Mouse (Mus musculus) yolk sac, embryonic 10.5 days (tissue): ENCODE results near the gene Gpx4.
"Not testable (repeated sequence)": the region's sequence is repeated elsewhere in the genome, so short reads cannot be mapped to it uniquely, and the experiment has no call there.

ENCODE experiments used
- DNase-seq: peaks from one replicate; pipeline ENCODE4 v3.0.0-alpha.2; 2017; ENCODE audit warnings: low spot score

The Gpx4 gene

DNA sequence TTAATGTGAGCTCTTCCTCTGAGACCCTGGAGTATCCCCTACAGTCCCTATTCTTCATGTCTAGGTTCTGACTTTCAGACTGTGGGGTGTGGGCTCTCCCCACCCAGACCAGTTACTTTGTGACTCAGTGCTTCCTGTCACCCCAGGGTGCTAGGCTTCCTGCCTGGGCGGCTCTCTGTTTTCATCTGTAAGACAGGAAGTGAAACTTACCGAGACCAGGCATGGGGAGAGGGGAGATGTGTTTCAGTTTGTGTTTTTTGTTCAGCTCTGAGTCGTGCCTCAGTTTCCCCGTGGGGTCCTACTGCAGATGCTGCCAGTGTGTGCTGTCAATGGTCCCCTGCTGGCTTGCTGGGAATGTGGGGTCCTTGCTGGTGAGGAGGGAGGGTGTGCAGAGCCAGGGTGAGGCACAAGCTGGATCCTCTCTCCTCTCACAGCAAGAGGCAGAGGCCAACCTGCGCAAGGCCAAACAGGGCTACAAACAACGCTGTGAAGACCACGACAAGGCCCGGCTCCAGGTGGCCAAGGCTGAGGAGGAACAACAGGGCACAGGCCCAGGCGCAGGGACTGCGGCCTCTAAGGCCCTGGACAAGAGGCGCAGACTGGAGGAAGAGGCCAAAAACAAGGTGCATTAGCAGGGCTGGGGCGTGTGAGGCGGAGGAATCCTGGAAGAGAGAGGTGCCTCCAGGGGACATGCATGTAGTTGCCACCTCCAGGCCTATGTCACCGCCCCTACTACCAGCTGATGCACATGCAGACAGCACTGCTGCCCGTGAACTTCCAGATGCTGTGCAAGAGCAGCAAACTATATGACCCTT is 22.5 kb upstream of the Gpx4 start:
- no peak for DNase-seq

DNA sequence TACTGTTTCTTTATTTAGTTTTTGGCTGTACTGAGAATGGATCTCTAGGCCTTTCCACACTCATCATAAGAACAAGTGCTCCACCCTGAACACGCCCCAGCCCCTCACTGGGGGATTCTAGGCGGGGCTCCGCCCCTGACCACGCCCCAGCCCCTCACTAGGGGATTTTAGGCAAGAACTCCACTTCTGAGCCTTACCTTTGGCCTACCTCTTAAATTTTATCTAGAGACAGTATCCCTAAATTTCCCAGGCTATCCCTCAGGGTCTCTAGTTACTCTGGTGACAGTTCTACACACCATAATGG is 22.0 kb upstream of the Gpx4 start:
- no peak for DNase-seq

DNA sequence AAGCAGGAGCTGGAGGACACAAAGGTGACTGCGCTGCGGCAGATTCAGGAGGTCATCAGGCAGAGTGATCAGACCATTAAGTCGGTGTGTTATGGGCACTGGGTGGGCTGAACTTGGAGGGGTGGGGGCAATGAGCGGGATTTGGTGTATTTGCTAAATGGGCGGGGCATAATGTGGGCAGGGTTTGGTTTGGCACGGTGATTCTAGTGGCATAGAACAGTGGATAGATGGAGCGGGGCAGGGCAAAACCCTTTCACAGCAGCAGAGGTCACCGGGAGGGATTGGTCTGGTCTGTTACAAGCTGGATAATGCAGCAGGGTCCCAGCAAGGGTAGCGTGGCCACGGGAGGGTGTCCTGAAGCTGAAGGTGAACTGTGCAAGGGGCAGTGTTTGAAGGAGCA is 21.5 kb upstream of the Gpx4 start:
- no peak for DNase-seq

DNA sequence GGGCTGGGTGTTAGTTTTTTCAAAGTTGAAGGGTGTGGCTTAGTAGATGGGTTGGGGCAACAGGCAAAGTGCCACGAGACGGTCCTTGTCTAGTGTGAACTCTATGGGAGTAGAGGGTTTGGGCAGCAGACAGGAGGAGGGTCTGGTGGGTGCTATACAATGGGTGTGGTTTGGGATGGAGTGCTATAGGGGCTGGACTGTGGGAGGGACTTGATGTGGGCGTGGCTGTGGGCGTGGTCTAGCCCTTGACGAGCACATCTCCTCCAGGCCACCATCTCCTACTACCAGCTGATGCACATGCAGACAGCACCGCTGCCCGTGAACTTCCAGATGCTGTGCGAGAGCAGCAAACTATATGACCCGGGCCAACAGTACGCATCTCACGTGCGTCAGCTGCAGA is 21.1 kb upstream of the Gpx4 start:
- DNase-seq, result no peak

DNA sequence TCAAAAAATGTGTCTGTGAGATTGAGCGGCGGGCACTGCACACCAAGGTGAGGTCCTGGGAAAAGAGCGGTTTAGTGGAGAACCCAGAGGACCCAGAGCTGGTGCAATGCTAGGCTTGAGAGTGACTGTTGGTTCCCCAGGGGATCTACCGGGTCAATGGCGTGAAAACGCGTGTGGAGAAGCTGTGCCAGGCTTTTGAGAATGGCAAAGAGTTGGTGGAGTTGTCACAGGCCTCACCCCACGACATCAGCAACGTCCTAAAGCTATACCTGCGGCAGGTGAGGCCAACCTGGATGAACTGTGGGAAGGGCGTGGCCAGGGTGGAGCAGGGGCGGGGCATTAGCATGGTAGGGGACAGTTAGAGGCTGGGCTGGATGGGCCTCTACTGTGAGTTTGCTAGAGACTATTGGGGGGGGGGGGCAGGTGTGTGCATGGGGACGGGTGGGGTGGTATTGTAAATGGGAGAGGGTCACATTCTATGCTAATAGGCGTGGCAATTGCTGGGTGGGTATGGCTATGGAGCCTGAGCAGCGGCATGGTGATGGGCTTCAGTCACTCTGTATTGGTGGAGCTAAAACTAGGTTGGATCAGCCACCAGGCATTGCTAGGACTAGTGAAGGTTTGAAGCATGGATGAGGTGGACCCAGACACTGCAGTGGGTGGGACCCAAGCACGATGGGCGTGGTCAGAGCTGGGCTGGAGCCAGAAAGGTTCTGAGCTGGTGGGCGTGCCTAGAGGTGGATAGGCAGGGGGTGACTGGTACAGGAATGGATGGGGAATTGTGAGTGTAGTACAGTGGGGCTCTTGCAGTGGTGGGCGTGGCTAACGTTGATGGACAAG is 19.1 kb upstream of the Gpx4 start:
- no peak for DNase-seq

DNA sequence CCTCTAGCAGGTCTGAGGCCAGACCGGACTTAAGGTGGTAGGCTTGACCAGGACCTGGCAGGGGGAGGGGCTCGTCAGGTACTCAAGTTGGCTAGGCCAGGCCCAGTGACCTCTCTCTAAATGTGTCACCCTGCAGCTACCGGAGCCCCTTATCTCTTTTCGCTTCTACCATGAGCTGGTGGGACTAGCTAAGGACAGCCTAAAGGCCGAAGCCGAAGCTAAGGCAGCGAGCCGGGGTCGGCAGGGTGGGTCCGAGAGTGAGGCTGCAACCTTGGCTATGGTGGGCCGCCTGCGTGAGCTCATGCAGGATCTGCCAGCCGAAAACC is 18.5 kb upstream of the Gpx4 start:
- DNase-seq, result no peak

DNA sequence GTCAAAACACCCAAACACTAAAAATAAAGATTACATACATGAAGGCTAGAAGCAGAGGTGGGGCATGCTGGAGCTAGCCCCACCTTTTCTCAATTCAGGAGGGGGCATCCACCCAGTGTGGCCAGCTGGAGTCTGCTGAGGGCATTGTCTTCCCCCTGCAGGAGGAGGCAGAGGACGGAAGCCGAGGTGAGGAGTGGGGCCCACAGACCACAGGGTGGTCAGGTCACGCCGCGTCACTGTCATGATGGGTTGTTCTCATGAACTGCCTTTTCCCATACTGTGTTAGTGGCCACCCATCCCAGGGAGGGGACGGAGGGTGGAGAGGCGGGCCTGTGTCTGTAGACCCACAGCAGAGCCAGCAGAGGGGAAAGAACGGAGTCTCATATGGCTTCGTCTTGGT is 16.8 kb upstream of the Gpx4 start:
- DNase-seq, result no peak

DNA sequence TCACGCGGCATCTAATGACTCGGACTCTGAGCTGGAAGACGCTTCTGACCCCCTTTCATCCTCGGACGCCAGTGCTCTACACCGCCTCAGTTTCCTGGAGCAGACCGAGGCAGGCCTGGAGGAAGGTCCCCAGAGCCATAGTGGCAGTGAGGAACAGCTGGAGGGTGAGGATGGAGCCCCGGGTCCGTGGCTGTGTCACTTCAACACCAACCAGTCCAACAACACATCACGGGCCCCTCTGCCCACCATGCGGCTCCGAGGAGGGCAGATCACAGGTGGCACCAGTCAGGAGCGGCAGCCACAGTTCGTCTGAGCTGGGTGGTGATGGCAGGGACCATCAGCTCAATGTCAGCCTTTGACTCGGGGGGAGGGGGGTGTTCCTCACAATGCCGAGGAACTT is 16.2 kb upstream of the Gpx4 start:
- no peak for DNase-seq

DNA sequence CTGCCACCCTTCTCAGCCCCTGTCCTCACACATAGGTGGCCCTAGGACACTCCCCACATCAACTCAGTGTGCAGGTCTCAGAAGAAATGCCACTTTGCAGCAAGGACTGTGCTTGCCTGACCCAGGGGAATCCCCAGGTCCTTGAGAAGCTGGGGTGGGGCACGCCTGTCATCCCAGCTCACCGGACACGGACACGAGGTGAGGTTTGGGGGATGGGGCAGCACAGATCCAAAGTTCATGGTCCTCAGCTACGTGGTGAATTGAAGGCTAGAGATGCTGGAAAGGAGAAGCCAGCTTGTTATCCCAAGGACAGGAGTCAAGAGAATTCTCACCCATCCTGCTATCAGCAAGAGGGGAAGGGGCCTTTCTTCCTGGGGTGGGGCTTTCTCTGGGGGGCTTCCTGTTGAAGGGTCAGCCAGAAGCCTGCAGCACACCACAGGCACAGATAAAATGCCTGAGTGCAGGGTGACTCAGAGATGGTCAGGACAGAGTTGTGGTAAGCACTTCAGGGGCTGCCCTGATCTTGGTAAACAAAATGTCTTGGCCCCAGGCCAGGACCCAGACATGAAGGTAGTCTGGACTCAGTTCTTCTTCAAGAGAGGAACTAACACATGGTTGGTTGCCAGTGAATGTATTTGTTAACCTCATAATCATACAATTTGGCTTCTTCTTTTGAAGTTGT is 14.0 kb upstream of the Gpx4 start:
- peak; percentile 90 for DNase-seq

DNA sequence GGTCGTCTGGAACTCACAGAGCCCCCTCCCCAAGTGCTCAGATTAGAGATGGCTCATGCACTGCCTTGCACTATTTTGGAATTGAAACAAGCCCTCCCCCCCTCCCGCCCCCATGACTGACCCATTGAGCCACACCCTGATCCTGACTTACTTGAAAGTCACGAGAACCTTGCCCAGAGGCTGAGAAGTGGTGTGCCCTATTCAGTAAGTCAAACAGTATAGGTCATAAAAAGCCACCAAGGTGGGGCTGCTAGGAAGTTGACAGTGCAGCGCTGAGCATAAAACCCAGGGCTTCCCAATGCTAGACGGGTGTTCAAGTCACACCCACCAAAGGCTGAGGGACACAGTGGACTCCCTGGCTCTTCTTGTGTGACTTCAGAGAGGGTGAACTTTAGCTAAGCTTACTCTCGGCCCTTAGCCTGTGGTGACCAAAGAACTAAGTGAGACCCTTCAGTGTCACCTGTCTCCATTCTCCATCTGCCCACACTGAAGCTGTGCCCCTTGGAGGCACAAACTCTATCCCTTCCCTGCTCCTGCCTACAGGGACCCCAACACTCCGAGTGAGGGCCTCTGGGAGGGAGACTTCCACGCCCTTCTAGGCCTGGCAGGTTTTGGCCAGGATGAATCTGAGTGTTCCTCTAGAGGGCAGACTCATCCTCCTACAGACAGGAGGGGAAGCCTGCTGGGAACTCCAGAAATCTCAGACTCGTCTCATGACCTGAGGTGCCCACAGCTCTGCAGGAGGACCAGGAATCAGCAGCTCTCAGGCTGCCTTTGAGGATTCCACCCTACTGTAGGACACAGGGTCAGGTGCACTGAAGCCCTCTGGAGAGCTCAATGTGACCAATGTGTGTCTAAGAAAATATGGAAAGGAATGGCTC is 13.2 kb upstream of the Gpx4 start:
- peak; percentile 82 for DNase-seq

DNA sequence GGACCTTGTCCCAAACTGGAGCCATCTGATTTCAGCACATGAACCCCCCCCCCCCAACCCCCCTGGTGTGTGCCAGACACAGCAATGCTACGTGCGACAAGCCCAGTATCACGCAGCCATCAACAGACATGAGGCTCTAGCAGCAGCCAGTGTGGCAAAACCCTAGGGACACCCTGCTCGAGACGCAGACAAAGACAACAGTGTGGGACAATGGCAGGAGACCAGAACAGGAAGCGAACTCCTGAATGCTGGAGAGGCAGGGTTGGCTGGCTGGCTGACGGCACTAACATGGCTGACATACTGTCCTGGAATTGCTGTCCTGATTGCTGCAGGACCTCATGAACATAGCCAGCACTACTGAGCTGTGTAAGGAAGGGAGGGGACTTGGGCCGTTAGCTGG is 11.8 kb upstream of the Gpx4 start:
- DNase-seq, result no peak

DNA sequence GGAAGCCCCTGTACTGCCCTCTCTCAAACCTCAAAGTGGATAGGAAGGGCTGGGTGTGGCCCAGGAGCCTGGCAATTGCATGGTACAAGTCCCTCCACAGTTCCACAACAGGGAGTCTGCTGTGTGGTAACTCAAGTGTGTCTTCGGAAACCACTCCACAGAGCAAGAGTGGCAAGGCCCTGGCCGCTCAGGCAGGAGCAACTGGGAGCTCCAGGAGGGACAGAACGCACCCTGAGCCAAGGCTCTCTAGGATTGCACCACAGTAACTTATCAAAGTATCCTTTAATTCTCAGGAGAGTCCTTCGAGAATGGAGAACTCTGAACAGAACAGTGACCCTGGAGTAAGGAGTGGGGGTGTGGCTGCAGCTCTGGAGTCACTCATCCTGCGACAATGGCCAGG is 11.3 kb upstream of the Gpx4 start:
- no peak for DNase-seq

DNA sequence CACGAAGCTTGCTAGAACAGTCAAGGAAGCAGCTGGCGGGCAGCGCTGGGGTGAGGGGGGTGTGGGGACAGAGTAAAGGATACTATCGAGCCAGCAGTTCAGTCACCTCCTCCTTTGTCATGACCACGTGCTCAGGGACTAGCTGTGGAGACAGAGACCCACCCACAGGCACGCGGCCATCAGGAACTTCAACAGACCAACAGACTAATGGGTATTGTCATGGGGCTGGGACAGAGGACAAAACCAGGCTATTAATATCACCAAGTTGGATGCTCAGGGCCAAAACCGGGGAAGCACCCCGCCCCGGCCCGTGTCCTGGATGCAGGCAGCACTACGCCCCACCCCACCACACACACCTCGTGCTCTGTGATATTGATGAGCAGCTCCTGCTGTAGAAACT is 10.1 kb upstream of the Gpx4 start:
- DNase-seq, result no peak

DNA sequence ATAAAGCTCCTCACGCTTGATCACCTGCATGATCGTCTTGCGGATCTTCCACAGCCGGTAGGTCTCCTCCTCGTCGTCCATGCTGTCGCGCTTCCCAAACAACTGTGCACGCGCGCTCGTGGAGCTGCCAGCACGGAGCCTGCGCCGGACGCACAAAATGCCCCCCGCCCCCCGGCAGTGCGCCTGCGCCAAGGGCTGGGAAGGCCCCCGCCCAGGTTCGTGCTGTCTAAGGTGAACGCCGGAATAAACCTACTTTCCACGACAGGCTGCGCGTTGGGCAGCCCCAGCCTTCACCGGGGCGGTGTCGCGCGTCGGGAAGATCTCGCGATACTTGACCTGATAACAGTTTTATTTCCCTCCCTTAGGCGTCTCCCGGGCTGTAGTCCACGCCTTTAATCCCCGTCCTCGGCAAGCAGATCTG is 7.4 kb upstream of the Gpx4 start, which contains the start of gene Polr2e:
Gene Polr2e (minus strand): TSS at position 237 of the 421 bp plus-strand sequence.
- peak; percentile 96 for DNase-seq

DNA sequence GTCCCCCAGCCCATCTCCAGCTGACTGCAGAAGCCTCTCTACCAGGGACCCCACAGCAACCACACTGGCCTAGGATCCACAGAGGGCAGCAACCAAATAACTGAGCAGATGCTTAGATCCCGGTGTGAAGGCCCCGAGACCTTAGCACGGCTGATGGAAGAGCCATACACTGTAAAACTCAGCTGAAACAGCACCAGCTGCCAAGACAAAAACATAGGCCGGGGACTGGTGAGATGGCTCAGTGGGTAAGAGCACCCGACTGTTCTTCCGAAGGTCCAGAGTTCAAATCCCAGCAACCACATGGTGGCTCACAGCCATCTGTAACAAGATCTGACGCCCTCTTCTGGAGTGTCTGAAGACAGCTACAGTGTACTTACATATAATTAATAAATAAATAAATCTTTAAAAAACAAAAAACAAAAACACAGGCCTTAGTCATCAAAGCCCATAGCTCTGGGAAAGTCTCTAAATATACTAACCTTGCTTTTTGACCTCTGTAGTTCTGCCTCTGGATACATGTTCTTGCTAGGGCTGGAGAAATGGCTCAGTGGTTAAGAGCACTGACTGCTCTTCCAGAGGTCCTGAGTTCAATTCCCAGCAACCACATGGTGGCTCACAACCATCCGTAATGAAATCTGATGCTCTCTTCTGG is 5.4 kb upstream of the Gpx4 start:
- DNase-seq, result not testable (repeated sequence)

DNA sequence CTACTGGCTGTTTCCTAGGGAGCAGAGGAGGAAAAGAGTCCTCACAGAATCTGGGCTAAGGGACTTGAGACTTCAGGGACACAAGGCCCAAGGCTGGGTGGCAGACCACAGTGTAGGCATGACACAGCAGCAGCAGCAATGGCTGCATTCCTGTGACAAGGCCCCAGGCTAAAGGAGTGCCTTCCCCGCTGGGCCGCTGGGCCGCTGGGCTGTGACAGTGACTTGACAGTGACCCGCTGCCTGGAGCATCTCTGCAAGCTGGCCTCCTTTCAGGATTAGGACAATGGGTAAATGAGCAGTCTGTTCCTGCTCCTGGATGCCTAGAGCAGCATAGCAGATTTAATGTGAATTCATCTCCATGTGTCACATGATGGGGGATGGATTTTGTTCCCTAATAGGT is 2.9 kb upstream of the Gpx4 start:
- no peak for DNase-seq

DNA sequence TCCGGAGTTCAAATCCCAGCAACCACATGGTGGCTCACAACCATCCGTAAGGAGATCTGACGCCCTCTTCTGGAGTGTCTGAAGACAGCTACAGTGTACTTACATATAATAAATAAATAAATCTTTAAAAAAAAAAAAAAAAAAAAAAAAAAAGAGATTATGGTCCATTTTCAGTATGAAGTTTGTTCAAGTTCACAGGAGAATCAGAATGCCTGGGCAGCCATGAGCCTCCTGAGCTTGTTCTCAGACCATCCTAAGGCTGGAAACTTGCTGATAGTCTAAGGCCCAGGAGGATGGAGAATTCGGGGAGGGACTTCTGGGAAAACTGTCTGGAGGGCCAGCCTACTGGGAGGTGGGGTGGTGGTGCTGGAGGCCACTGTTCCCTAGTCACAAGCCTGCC is 1.6 kb upstream of the Gpx4 start:
- DNase-seq, result not testable (repeated sequence)

DNA sequence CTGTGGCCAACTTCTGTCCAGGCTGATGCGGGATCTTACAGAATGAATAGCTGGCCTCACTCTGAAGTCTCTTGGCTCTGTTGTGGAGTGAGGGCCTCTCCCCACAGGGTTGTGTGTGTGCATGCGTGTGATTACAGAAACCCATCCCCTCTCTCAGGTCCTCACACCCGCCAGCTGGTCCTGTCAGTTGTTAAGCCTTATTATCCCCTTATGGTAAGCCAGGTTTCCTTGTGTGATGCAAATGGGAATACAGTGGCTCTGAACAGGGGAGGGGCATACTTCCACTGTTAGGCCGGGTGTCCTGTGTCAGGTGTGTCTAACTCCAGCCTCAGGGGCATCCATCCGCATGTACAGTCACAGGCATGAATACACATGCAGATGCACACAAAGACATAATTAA is 1.2 kb upstream of the Gpx4 start:
- no peak for DNase-seq

DNA sequence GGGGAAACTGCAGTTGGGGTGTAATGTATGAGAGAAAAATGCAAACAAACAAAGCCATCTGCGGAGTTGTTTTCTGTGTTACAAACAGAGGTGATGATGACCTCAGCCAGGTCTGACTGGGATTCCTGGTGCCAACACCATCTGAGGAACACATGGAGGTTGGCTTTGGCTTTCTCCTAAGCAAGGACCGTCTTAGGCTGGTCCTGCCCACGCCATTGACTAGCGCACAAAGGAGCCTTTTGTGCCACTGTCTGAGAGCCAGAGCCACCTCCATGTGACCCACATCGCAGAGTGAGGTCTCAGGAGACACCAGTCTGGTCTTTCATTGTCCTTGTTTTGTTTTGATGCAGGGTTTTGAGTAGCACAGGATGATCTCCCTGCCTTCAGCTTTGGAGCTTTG is 1.4 kb downstream of the Gpx4 start:
- DNase-seq, result no peak

DNA sequence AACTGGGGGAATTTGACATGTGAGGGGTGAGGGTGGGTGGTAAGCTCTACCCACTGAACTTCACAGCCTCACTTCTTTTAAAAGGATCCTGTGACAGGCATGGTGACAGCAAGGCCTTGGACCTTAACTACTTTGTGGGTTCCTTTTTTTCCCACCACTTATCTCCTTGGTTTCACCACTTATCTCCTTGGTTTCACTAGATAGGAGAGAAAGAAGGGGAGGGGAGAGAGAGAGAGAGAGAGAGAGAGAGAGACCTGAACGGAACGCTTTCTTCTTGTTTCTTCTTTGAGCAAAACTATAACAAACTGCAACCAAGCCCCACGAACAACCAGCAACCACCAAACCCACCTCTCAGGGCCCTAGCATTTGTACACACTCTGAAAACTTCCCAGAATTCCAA is 1.9 kb downstream of the Gpx4 start:
- DNase-seq, result no peak

DNA sequence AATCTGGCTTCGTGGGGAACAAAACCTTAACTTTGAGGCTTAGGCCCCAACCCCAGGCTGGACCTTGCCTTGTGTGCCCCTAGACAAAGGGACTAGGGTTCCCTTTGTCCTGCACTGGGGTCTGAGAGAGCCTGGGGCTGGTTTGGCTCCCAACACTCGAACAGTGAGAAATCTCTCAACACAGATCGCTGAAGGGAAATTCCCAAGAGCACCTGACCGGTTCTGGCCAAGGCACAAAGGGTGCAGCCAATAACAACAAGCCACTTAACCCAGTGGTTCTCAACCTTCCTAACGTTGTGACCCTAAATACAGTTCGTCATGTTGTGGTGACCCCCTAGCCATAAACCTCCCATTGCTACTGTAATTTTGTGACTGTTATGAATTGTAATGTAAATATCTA is 3.3 kb downstream of the Gpx4 start:
- DNase-seq, result no peak
